8 mouse cellular contexts compared by ENCODE assay signal in the genomic region with DNA sequence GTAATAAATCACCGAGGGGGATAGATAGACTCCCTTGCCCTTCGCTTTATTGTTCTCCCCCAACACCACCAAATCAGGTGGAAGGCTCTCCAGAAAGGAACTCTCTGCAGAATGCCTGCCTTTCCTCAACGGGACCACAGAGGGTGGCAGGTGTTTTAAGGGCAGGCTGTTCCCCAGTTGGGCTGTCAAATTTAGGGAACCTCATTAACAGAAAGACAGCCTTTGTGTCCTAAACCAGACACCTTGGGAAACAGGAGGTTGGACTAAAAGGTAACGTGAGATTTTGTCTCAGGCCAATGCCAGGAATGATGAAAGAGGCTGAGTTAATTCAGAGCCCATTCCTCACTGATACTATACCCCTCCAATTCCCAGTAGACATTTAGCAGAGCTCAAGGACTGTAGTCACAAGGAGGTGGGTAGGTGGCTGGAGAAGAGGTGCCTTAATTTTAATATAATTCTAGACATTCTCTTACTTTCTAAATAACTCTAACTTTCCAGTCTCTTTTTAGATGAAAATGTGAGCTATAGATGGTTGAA. TPM values are rescaled to one million over a fixed set of nuclear protein-coding genes. Genes with fewer than 3 reads are reported as not detected.
A peak's percentile ranks its signal among the peaks of the same experiment; 100 is the strongest.
DNase-seq lines count a peak whose midpoint lies in the region; ATAC-seq and TF ChIP-seq lines count a peak whose summit lies in the region.

No protein-coding gene starts in this region.

- H3K27ac ChIP-seq in left cerebral cortex, adult 2 months: peak overlapping the region; percentile 91; the same call in 1 of the 2 replicates
- H3K27ac ChIP-seq in forebrain, embryonic 11.5 days (ENCODE audit: low read depth, low read length): peak overlapping the region; percentile 91
- H3K27ac ChIP-seq in limb, embryonic 12.5 days: peak overlapping the region; percentile 97
- H3K27ac ChIP-seq in olfactory bulb, adult 2 months (ENCODE audit: insufficient read depth, low read depth, low read length): no peak overlapping the region

- intact Hi-C loops in left cerebral cortex, adult 2 months (cut with DNase I): loop anchor here (5.0 kb wide), 2 partner anchors 115 to 140 kb away; no protein-coding TSS in a partner anchor
- intact Hi-C loops in left cerebral cortex, postnatal 4 days (cut with DNase I): loop anchor here (5.0 to 10.0 kb wide), 3 partner anchors 102 to 135 kb away; no protein-coding TSS in a partner anchor

- no peaks in the 10 kb centered on the region for H3K9me3 ChIP-seq in forebrain, embryonic 11.5 days (ENCODE audit: control insufficient read depth, low read length)
- no peaks in the 10 kb centered on the region for H3K9me3 ChIP-seq in limb, embryonic 12.5 days

- ATAC-seq in forebrain, embryonic 11.5 days (replicated peaks; ENCODE audit: low FRiP score): no peak
- ATAC-seq in limb, embryonic 12.5 days (ENCODE audit: insufficient number of reproducible peaks, insufficient read depth, low FRiP score, low TSS enrichment, low read depth): no peak
- no peak for ATAC-seq in activated CD4-positive, CD25-positive, alpha-beta regulatory T cell, adult 4 months

- H3K4me3 ChIP-seq in left cerebral cortex, adult 2 months: peak overlapping the region; percentile 94
- H3K4me3 ChIP-seq in forebrain, embryonic 11.5 days (ENCODE audit: low read depth, low read length): peak overlapping the region; percentile 96
- H3K4me3 ChIP-seq in limb, embryonic 12.5 days (replicated peaks): peak overlapping the region; percentile 98
- peak overlapping the region; percentile 20 for H3K4me3 ChIP-seq in olfactory bulb, adult 2 months (ENCODE audit: insufficient read depth, low read depth, low read length)

- no peak for DNase-seq in left cerebral cortex, adult 2 months (ENCODE audit: extremely low spot score in 1 of 2, low spot score in 2 of 2)
- no peak for DNase-seq in left cerebral cortex, adult 11 months (ENCODE audit: low spot score)
- no peak for DNase-seq in forebrain, embryonic 11.5 days (ENCODE audit: low spot score)
- no peak for DNase-seq in gastrocnemius, adult 8-10 months (ENCODE audit: low spot score in 2 of 2)
- no peak for DNase-seq in left cerebral cortex, postnatal 4 days

- no peaks in the 10 kb centered on the region for H3K36me3 ChIP-seq in forebrain, embryonic 11.5 days (ENCODE audit: control insufficient read depth, insufficient read depth, low read length)
- H3K36me3 ChIP-seq in limb, embryonic 12.5 days: no peaks in the 10 kb centered on the region

- H3K27me3 ChIP-seq in forebrain, embryonic 11.5 days (ENCODE audit: control insufficient read depth, insufficient read depth, low read length): no peaks in the 10 kb centered on the region; the same call in 1 of the 2 replicates
- no peaks in the 10 kb centered on the region for H3K27me3 ChIP-seq in limb, embryonic 12.5 days

- TF ChIP-seq CTCF in left cerebral cortex, adult 2 months (IDR thresholded peaks at IDR 0.05): no peak
- no peak for TF ChIP-seq CTCF in olfactory bulb, adult 2 months (IDR thresholded peaks at IDR 0.05; ENCODE audit: insufficient read depth, low read depth, low read length)

- H3K4me1 ChIP-seq in forebrain, embryonic 11.5 days (replicated peaks; ENCODE audit: control insufficient read depth, insufficient read depth, low read length): peaks cover 11% of the 10 kb centered on the region; the same call in 1 of the 2 replicates
- H3K4me1 ChIP-seq in limb, embryonic 12.5 days (replicated peaks): peaks cover 47% of the 10 kb centered on the region
- 0 out of 2 replicates have a peak, but pooled peaks cover 2% of the 10 kb centered on the region for H3K4me1 ChIP-seq in olfactory bulb, adult 2 months (ENCODE audit: control insufficient read depth, insufficient read depth, low read length)

- TF ChIP-seq POLR2A in olfactory bulb, adult 2 months (IDR thresholded peaks at IDR 0.05; ENCODE audit: insufficient read depth, low read depth, low read length): no peak

- peak overlapping the region; percentile 95 for H3K9ac ChIP-seq in forebrain, embryonic 11.5 days (ENCODE audit: low read length)
- peak overlapping the region; percentile 97 for H3K9ac ChIP-seq in limb, embryonic 12.5 days (replicated peaks)

- H3K4me2 ChIP-seq in forebrain, embryonic 11.5 days (ENCODE audit: low read depth, low read length, severe bottlenecking): peak overlapping the region; percentile 68
- H3K4me2 ChIP-seq in limb, embryonic 12.5 days: peak overlapping the region; percentile 78

- WGBS in forebrain, embryonic 11.5 days: 0% methylated on average over 4 of the region's 4 CpGs
- WGBS in limb, embryonic 12.5 days: 3% methylated on average over 4 of the region's 4 CpGs
- 6% methylated on average over 4 of the region's 4 CpGs for WGBS in olfactory bulb, adult 2 months

RNA-seq across cellular contexts. Expression of a gene that starts 1.5 kb away (rescaled TPM):
- total RNA-seq in left cerebral cortex, adult 2 months (2021): 1 to 10 TPM; 7.9 to 8.3 TPM
- polyA plus RNA-seq in forebrain, embryonic 11.5 days (2014; fragmentation: Nextera tagmentation; extraction: Ambion mirVana): 16.4 and 17.2 TPM in 2 replicates
- polyA plus RNA-seq in limb, embryonic 12.5 days (2016; fragmentation: Nextera tagmentation; extraction: Ambion mirVana): 19.9 and 25.0 TPM in 2 replicates
- polyA plus RNA-seq in olfactory bulb, adult 2 months (2012; ENCODE audit: insufficient read depth, insufficient read length, low replicate concordance, missing spikeins): not detected in 2 replicates
- total RNA-seq in gastrocnemius, adult 8-10 months (2022): 10 to 100 TPM; 12.1 to 14.2 (median 13.1) TPM
- polyA plus RNA-seq in activated CD4-positive, CD25-positive, alpha-beta regulatory T cell, adult 4 months (2017; shearing (Covaris generic)): 1 to 10 TPM; 2.4 to 4.4 TPM
- total RNA-seq in left cerebral cortex, postnatal 4 days (2021): 10 to 100 TPM; 13.0 to 14.1 TPM

Comparison
In these comparisons a context has a peak if more than half of its experiments do, and no peak if none do; other contexts are left out.
1. H3K4me3 ChIP-seq: peak in every context shown above with its lines; median percentile 98 in limb, embryonic 12.5 days; 96 in forebrain, embryonic 11.5 days; 94 in left cerebral cortex, adult 2 months; 20 in olfactory bulb, adult 2 months.